Mouse (Mus musculus): ENCODE data around the gene 4930579G24Rik. TPM values are rescaled to one million over a fixed set of nuclear protein-coding genes. Genes with fewer than 3 reads are reported as not detected.

4930579G24Rik gene
- total RNA-seq, 2 experiments from 2014 or later: 1.0 to 1.3 TPM

Other genes with a start within 250 kb of the 4930579G24Rik start
- gene Fnip2, start 61.3 kb upstream of the 4930579G24Rik start, total RNA-seq (2021): 1 to 10 TPM; 3.4 to 4.6 TPM
- gene Ppid, start 37.7 kb upstream of the 4930579G24Rik start, total RNA-seq (2021): 10 to 100 TPM; 41.0 to 46.1 TPM
- gene Etfdh, start 421 bp downstream of the 4930579G24Rik start, total RNA-seq (2021): 100 to 1,000 TPM; 117 to 139 TPM
- not detected for gene Rxfp1, start 108.8 kb downstream of the 4930579G24Rik start, total RNA-seq (2021)
- gene Tmem144, start 223.7 kb downstream of the 4930579G24Rik start, total RNA-seq (2021): 1 to 10 TPM in 1 of 2 experiments, under 1 TPM in 1; 0.69 to 1.4 TPM